Mouse (Mus musculus) v-Abl transformed pro-B cells (cell line): Measurements from ENCODE around the gene Scgb1b24.

ENCODE experiments used
- in situ Hi-C, 2 experiments: fragments of 400-800 bp; cut with MboI; formaldehyde crosslinking; loops; one replicate each; pipeline ENCODE4 v1.15.1; 2025; ENCODE audit not compliant: unreplicated experiment in 2 of 2

The Scgb1b24 gene

DNA sequence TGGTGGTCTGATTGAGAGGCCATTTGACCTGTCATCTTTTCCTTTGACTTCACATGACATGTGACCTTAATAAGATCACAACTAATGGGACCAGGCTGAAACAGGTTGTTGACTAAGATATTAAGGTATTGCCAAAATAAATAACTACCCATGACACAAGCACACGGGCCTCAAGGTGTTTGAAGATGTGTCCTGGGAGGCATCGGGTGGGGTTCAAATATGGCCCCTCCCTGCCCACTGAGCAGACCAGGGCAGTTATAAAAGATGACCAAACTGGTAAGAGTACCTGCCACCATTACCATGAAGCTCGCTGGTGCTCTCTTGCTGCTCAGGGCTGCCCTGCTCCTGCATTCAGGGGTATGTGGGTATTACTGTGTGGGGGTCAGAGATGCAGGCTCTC is at the start of gene Scgb1b24:
TSS of gene Scgb1b24 (plus strand) at position 301 of the 400 bp plus-strand sequence.
- in situ Hi-C loops, result no loop called here

DNA sequence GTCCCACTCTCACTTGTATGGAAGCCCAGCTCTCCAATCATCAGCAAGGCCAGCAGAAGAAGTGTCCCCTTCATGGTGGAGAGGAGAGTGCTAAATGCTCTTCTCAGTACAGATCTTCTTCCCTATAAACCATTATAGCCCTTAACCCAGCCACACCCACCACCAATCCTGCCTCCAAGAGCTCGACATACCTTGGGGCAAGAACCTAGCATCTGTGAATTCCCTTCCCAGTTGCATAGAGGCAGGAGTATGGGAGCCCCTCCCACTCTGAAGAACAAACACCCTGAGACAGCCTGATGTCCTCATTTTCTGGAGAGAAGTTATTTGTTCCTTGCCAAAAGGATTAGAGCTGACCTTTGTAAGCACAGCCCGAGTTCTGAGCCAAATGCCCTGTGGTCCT is 4.4 kb upstream of the Scgb1b24 start, which contains the start of gene Scgb2b24:
TSS of gene Scgb2b24 (minus strand) at position 101 of the 400 bp plus-strand sequence.
- in situ Hi-C loops, result no loop called here
